Comparison of ENCODE assay signal across 1 mouse cellular context in genomic region chr8:94153451-94153850, GRCm38 (mm10).
A peak's percentile ranks its signal among the peaks of the same experiment; 100 is the strongest.
TF ChIP-seq lines count a peak whose summit lies in the region.

No protein-coding gene starts in this region.

TF ChIP-seq in ES-E14, 5 proteins besides CTCF, POLR2A, EP300 and RAD21:
- TF ChIP-seq MAFK (IDR thresholded peaks at IDR 0.05; ENCODE audit: insufficient read depth, low read depth, low read length) (peak; percentile 57; the same call in 1 of the 2 replicates), ZC3H11A (IDR thresholded peaks at IDR 0.05; ENCODE audit: borderline replicate concordance, low read depth, low read length) (no peak)
